Mouse (Mus musculus) brain, adult 2 months (tissue): Measurements from ENCODE around the gene Rin3.
"Not testable (repeated sequence)": the region's sequence is repeated elsewhere in the genome, so short reads cannot be mapped to it uniquely, and the experiment has no call there.

ENCODE experiments used
- DNase-seq: peaks from one replicate; pipeline ENCODE4 v3.0.0; 2011; ENCODE audit warnings: low read depth, low spot score

Rin3 gene

DNA sequence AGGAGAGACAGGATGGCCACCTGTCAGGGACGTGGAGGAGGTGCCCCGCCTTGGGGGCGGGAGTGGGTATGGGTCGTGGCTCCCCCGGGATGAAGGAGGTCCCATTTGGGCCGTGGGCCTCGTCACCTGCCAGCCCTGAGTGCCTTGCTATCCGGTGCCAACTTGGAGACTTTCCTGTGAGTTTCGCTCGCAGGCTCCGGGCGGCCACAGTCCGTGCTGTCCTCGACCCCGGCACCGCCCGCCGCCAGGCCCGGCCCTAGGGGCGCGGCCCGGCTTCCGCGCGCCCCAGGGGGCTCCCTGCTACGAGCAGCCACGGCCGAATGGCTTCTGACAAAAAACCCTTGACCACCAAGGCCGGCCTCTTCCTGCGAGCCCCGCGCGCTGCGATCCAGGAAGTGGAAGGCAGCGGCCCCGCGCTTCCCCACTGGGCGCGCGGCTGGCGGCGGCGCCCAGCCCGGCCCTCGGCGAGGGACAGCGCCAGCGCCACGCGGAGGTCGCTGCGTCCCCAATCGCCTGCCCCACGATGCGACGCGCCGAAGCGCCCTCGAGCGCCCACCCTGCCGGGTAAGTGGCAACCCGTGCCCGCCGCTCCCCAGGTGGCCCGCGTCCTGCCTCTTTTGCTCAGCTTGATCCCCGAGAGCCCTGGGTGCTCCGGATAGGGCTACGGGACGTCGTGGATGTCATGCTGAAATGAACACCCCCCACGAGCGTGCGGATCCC, at the start of gene Rin3:
TSS of gene Rin3 (plus strand) at position 286 of the 720 bp plus-strand sequence.
- no peak for DNase-seq

DNA sequence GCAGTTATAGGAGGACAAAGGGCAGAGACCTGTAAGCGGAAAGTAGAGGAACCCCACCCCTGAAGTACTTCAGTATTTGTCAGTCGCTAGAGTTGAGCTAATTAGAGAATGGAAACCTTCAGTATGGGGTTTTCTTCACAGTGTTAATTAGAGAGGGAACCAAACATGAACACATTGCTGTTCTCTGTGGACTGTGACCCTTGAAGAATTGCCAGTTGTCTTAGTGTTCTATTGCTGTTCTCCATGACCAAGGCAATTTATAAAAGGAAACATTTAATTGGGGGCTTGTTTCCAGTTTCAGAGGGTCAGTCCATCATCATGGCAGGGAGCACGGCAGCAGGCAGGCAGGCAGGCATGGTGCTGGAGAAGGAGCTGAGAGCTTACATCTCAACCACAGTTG, 47.3 kb upstream of the Rin3 start:
- DNase-seq, result no peak

GRCm38 (mm10) chr12:102236317-102236716, 46.5 kb upstream of the Rin3 start:
- DNase-seq, result no peak

DNA sequence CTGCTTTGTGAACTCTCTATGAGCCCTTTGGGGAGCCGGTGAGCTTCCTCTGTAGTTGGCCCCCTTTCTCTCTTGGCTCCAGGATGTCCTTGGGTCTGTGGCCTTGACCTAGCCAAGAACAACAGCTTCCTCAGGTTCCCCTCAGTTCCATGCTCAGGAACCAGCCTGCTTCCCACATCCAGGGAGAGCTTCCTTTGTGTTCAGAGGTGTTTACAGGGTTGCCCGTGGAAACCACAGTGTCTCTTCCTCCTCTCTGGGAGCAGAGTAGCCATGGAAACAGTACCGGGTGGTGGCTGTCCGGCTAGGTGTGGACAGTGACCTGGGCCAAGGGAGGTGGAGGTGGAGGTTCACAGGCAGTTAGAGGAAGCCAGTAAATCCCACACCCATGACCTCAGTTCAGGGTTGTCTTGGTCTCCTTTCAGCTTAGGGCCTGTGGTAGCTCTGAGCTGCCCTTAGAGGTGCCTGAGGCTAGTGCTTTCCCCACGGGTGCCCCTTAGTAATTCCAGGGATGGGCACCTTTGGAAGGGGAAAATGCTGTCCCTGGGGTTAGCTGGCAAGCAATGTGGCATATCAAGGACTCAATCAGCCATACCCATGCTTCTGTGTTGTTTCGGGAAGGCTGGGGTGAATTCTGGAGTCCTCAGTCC, 40.6 kb upstream of the Rin3 start:
- peak; percentile 48 for DNase-seq

- no peak for DNase-seq
These were observed 38.9 kb upstream of the Rin3 start for GRCm38 (mm10) chr12:102243915-102244314.

DNA sequence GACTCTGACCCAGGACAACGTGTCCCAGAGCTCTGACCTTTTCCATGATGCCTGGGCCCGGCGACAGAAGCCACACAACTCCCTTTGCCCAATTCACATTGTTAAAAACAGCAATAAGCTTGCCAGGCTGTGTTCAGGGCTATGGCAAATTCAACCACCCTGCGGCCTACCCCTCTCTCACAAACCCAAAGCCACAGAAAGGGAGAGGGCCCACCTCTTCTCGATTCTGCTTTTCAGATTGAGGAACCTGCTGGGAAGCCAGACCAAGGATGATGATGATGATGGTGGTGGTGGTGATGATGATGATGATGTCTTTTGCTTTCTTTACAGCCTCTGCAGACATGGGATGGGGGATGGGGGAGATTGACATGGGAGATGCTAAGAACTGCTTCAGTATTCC, 36.6 kb upstream of the Rin3 start:
- no peak for DNase-seq

- DNase-seq, result peak; percentile 80
These were observed 34.7 kb upstream of the Rin3 start for GRCm38 (mm10) chr12:102248104-102248503.

DNA sequence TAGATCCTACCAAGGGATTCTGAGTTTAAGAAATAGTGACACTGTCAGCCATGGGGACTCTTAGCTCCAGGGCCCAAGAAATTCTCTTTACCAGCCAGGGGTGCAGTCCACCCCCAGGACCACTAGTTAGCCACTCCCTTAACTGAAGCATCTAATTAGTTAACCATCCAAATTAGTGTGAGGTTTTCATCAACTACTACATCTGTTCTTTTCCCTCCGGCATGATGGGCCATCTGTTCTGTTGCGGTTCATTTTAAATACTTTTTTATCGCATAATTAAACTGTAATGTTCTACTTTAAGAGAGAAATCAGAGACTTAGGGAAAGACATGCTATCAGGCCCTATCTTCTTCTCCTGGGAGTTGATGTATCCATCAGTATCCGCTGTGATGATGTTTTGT, 32.5 kb upstream of the Rin3 start:
- peak; percentile 52 for DNase-seq

GRCm38 (mm10) chr12:102251070-102251469, 31.8 kb upstream of the Rin3 start:
- peak; percentile 79 for DNase-seq

- DNase-seq, result peak; percentile 64
These were observed 30.9 kb upstream of the Rin3 start for GRCm38 (mm10) chr12:102251985-102252384.

GRCm38 (mm10) chr12:102252525-102252924, 30.3 kb upstream of the Rin3 start:
- peak; percentile 36 for DNase-seq

DNA sequence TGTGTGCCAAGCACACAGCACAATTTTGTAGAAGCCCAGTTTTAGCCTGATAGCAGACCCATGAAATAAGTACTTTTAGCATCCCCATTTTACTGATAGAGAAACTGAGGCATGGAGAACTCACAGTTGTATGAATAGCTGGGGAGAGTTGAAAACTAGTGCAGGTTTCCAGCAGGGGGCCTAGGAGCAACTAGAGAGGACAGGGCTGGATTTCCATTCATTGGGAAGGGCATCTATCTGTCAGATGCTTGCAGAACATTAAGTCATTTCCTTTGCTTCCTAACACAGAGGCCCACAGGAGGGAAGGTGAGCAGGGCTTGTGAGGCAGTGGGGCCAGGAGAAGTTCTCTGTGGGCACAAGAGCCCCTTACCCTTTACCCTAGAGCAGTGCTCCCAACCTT, 27.8 kb upstream of the Rin3 start:
- DNase-seq, result no peak

GRCm38 (mm10) chr12:102258522-102259112, 24.2 kb upstream of the Rin3 start:
- DNase-seq, result no peak

DNA sequence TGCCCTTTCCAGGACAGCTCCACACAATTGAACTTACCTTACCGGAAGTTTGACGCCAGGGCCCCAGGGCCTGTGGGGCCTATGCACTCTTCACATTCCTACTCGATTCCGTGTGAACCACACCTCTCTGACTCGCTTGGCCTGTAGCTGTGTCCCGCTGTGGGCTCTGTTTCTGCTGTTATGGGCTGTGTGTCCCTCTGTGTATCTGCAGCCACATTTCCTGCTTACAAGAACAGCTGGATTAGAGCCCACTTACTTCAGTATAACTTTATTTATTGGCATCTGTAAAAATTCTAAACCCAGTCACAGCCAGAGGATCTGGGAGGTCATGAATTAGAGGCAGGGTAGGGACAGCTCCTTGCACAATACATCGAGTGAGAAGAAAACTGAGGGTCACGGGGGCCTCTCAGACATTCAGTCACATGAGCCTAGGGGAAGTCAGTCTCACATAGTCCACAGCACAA, 20.9 kb upstream of the Rin3 start:
- no peak for DNase-seq

GRCm38 (mm10) chr12:102262809-102263208, 20.0 kb upstream of the Rin3 start:
- no peak for DNase-seq

- DNase-seq, result no peak
These were observed 19.6 kb upstream of the Rin3 start for GRCm38 (mm10) chr12:102263249-102263648.

GRCm38 (mm10) chr12:102266433-102266832, 16.4 kb upstream of the Rin3 start:
- no peak for DNase-seq

GRCm38 (mm10) chr12:102269144-102269543, 13.7 kb upstream of the Rin3 start:
- DNase-seq, result no peak

- DNase-seq, result no peak
These were observed 12.0 kb upstream of the Rin3 start for GRCm38 (mm10) chr12:102270776-102271405.

DNA sequence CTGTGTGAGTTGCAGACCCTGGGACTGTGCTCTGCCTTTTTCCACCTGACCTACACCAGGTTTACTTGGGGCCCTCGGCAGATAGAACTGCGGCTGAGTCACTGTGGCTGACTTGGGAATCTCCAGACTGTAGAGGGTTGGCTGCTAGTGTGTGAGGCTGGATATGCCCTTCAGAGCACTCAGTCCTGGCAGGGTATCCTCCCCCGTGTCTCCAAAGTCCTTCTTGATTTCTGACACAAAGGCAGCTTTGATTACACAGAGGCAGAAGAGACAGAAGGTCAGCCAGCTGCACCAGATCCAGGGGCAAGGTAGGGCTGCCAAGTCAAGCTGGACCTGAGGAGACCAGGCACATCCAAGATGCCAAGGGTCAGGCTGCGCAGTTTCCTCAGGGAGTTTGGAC, 11.4 kb upstream of the Rin3 start:
- DNase-seq, result no peak

DNA sequence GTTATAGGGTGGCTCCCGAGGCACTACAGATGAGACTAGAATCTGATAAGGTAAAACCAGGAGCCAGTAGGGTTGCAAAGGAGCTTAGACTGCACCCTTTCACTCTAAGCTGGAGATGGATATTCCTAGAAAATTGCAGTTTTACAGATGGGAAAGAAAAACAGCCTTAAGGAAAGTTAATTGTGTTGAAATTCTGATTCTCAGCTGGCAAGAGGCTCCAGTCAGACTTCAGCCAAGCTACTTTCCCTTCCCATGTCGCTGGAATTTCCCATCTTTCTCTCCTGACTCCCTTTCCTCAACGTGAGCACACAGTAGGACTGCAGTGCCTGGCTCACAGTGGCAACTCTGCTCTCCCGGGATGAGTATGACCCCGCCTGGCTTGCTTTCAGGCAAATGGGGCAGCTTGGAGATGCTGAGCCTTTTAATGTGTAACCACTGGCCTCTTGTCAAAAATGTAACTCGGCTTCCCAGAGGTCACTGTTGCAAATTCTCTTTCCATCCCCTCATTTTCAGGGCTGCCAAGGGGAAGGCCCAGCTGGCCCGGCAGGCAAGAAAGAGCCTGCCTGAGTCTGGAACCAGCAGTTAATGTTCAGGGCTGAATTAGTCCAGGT, 6.9 kb upstream of the Rin3 start:
- DNase-seq, result no peak

GRCm38 (mm10) chr12:102280290-102280689, 2.6 kb upstream of the Rin3 start:
- not testable (repeated sequence) for DNase-seq
